9 mouse cellular contexts compared by ENCODE assay signal in the genomic region with DNA sequence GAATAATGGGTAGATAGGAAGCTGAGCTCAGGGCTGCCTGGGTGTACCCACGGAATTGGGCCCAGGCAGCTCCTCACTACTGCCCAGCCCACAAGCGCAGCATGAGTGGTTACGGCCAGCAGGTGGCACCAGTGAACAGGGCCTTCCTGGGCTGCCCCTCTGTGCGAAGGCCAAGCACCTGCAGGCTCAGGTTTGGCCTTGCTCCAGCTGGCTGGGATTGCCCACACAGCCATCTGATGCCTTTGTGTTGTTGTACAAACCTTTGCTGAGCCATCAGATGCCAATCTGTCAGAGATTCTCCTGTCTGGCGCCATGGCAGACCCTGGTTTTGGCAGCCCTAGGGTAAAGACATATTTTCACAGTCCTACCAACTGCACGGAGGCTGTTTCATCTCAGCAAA. TPM values are rescaled to one million over a fixed set of nuclear protein-coding genes. Genes with fewer than 3 reads are reported as not detected.
DNase-seq lines count a peak whose midpoint lies in the region; ATAC-seq lines count a peak whose summit lies in the region.
"Had no signal": no experiment of that assay in that cellular context is flagged by ENCODE, and none has a peak within 500 bp of the region (broad histone marks: within the 10 kb centered on the region; RNA-seq: fewer than 3 reads in every experiment).

No protein-coding gene starts in this region.

- no peak overlapping the region for H3K4me2 ChIP-seq in forebrain, embryonic 14.5 days (ENCODE audit: low read length)
- no peak overlapping the region for H3K4me2 ChIP-seq in hindbrain, embryonic 13.5 days

- no peak for DNase-seq in frontal cortex, postnatal 25 days (ENCODE audit: low spot score in 2 of 2)
- DNase-seq in cerebellum, adult 18-20 months, result peak; percentile 98
- DNase-seq in forebrain, embryonic 14.5 days (ENCODE audit: low spot score), result peak; percentile 93
- DNase-seq in layer of hippocampus, adult 9-11 months, result peak; percentile 70
- peak; percentile 48 for DNase-seq in right cerebral cortex, postnatal 25 days

- no peaks in the 10 kb centered on the region for H3K27me3 ChIP-seq in forebrain, embryonic 14.5 days (replicated peaks; ENCODE audit: control insufficient read depth, insufficient read depth, low read length)
- no peaks in the 10 kb centered on the region for H3K27me3 ChIP-seq in hindbrain, embryonic 13.5 days

- no peaks in the 10 kb centered on the region for H3K36me3 ChIP-seq in forebrain, embryonic 14.5 days (ENCODE audit: control insufficient read depth, insufficient read depth, low read length)
- H3K36me3 ChIP-seq in hindbrain, embryonic 13.5 days, result no peaks in the 10 kb centered on the region

- H3K4me1 ChIP-seq in forebrain, embryonic 14.5 days (ENCODE audit: control insufficient read depth, insufficient read depth, low read length), result peaks cover 4% of the 10 kb centered on the region; the same call in 1 of the 2 replicates
- peaks cover 3% of the 10 kb centered on the region; the same call in 1 of the 2 replicates for H3K4me1 ChIP-seq in hindbrain, embryonic 13.5 days (replicated peaks)

- 11% methylated on average over 6 of the region's 6 CpGs for WGBS in forebrain, embryonic 14.5 days
- WGBS in hindbrain, embryonic 13.5 days, result 24% methylated on average over 6 of the region's 6 CpGs

- H3K9me3 ChIP-seq in forebrain, embryonic 14.5 days (replicated peaks; ENCODE audit: control insufficient read depth, low read length), result no peaks in the 10 kb centered on the region
- H3K9me3 ChIP-seq in hindbrain, embryonic 13.5 days, result no peaks in the 10 kb centered on the region

- ATAC-seq in frontal cortex, adult (ENCODE audit: low TSS enrichment), result peak; percentile 72; the same call in 1 of the 2 replicates
- peak; percentile 91 for ATAC-seq in forebrain, embryonic 14.5 days
- peak; percentile 75 for ATAC-seq in hindbrain, embryonic 13.5 days (ENCODE audit: low FRiP score)
- ATAC-seq in megakaryocyte-erythroid progenitor cell, adult 5-6 weeks (replicated peaks; ENCODE audit: low FRiP score, low TSS enrichment, poor library complexity, severe bottlenecking), result peak; percentile 94

- no peak overlapping the region for H3K4me3 ChIP-seq in forebrain, embryonic 14.5 days (ENCODE audit: low read depth, low read length)
- H3K4me3 ChIP-seq in hindbrain, embryonic 13.5 days, result no peak overlapping the region
- H3K4me3 ChIP-seq: myocyte had no signal

- no peak overlapping the region for H3K9ac ChIP-seq in forebrain, embryonic 14.5 days (ENCODE audit: low read length)
- H3K9ac ChIP-seq in hindbrain, embryonic 13.5 days, result no peak overlapping the region

- no peak overlapping the region for H3K27ac ChIP-seq in forebrain, embryonic 14.5 days (ENCODE audit: low read depth, low read length)
- 0 out of 2 replicates have a peak overlapping the region, but pooled peaks have one; percentile 25 for H3K27ac ChIP-seq in hindbrain, embryonic 13.5 days

RNA-seq across cellular contexts. Expression of a gene that starts 9.4 kb away (rescaled TPM):
- 8.4 and 10.7 TPM in 2 replicates for polyA plus RNA-seq in forebrain, embryonic 14.5 days (2014; fragmentation: Nextera tagmentation; extraction: Ambion mirVana)
- polyA plus RNA-seq in hindbrain, embryonic 13.5 days (2015; fragmentation: Nextera tagmentation; extraction: Ambion mirVana), result 10.1 and 11.2 TPM in 2 replicates
- 4.8 and 15.9 TPM in 2 replicates for total RNA-seq in megakaryocyte-erythroid progenitor cell, adult 5-6 weeks (2014; fragmentation: Nextera tagmentation)
- 7.4 and 13.3 TPM in 2 replicates for total RNA-seq in megakaryocyte-erythroid progenitor cell, adult 5-6 weeks (2017)

RNA-seq across cellular contexts. Expression of a gene that starts 12.6 kb away (rescaled TPM):
- polyA plus RNA-seq in forebrain, embryonic 14.5 days (2014; fragmentation: Nextera tagmentation; extraction: Ambion mirVana), result not detected in 2 replicates
- not detected in 2 replicates for polyA plus RNA-seq in hindbrain, embryonic 13.5 days (2015; fragmentation: Nextera tagmentation; extraction: Ambion mirVana)
- total RNA-seq in megakaryocyte-erythroid progenitor cell, adult 5-6 weeks (2014; fragmentation: Nextera tagmentation), result not detected in 2 replicates
- total RNA-seq in megakaryocyte-erythroid progenitor cell, adult 5-6 weeks (2017), result not detected in 2 replicates
- polyA plus RNA-seq: myocyte had no signal

RNA-seq across cellular contexts. Expression of a gene that starts 38.9 kb away (rescaled TPM):
- polyA plus RNA-seq in forebrain, embryonic 14.5 days (2014; fragmentation: Nextera tagmentation; extraction: Ambion mirVana), result 103 and 114 TPM in 2 replicates
- 87.2 and 95.1 TPM in 2 replicates for polyA plus RNA-seq in hindbrain, embryonic 13.5 days (2015; fragmentation: Nextera tagmentation; extraction: Ambion mirVana)
- total RNA-seq in megakaryocyte-erythroid progenitor cell, adult 5-6 weeks (2014; fragmentation: Nextera tagmentation), result 52.4 and 59.3 TPM in 2 replicates
- 114 and 118 TPM in 2 replicates for total RNA-seq in megakaryocyte-erythroid progenitor cell, adult 5-6 weeks (2017)

Comparison
In these comparisons a context has a peak if more than half of its experiments do, and no peak if none do; other contexts are left out.
1. DNase-seq: peak in cerebellum, adult 18-20 months (2 of 2), forebrain, embryonic 14.5 days (single experiment), layer of hippocampus, adult 9-11 months (single experiment) and right cerebral cortex, postnatal 25 days (single experiment); none in frontal cortex, postnatal 25 days (0 of 2).
2. Peak in every context shown above with its lines, with median percentiles within 50 percentile points of each other: ATAC-seq.